Mouse (Mus musculus) small intestine, adult 2 months (tissue): ENCODE measurements at regions not wholly inside any gene's neighbourhood (a gene's known extent, or its start where the extent isn't known, plus 50 kb on each side); places are given as distances from the start of the nearest gene placed in this dataset.

Experiments
- CTCF ChIP-seq: fragments of 200-500 bp; IDR thresholded peaks from 2 replicates; pipeline ENCODE4 v1.5.1; 2012; ENCODE audit warnings: low read depth, mild to moderate bottlenecking, control low read depth, inconsistent platforms, low read length, moderate library complexity, mixed read lengths; ENCODE audit not compliant: insufficient replicate concordance, insufficient read length; ENCODE audit errors: extremely low read depth
- POLR2A ChIP-seq: fragments of 200-500 bp; IDR thresholded peaks from 2 replicates; pipeline ENCODE4 v1.6.1; 2012; ENCODE audit warnings: low read depth, mild to moderate bottlenecking, control low read depth, inconsistent platforms, low read length, moderate library complexity

- TF ChIP-seq CTCF = peak; percentile 80; the same call in 1 of the 2 replicates
- TF ChIP-seq POLR2A = no peak
Observed at GRCm38 (mm10) chr4:9780179-9780578, 1094.1 kb upstream of the 2610301B20Rik start.
